Mouse (Mus musculus) lung, embryonic 16.5 days (tissue): ENCODE data around the gene Ube2e3. TPM values are rescaled to one million over a fixed set of nuclear protein-coding genes. Genes with fewer than 3 reads are reported as not detected.
A peak's percentile ranks its signal among the peaks of the same experiment; 100 is the strongest.

ENCODE experiments used
- ATAC-seq: fragments of 200-750 bp; cut with Nextera tagmentation; 2 replicates; pipeline ENCODE4 v1.8.0; 2017; ENCODE audit warnings: low read depth, mild to moderate bottlenecking, moderate library complexity
- H3K27ac ChIP-seq: fragments of 300-500 bp; sonication (generic); 2 replicates; pipeline ENCODE4 v1.5.1; 2014; ENCODE audit warnings: mild to moderate bottlenecking, control low read depth, low read length
- H3K27me3 ChIP-seq: fragments of 300-500 bp; sonication (generic); 2 replicates; pipeline ENCODE4 v1.6.1; 2014; ENCODE audit warnings: low read depth, low read length, mixed read lengths; ENCODE audit not compliant: control insufficient read depth, insufficient read depth
- H3K36me3 ChIP-seq: fragments of 300-500 bp; sonication (generic); 2 replicates; pipeline ENCODE4 v1.6.1; 2014; ENCODE audit warnings: low read length; ENCODE audit not compliant: control insufficient read depth, insufficient read depth
- H3K4me1 ChIP-seq: fragments of 300-500 bp; sonication (generic); replicated peaks from 2 replicates; pipeline ENCODE4 v1.6.1; 2014; ENCODE audit warnings: low read length, mixed read lengths; ENCODE audit not compliant: control insufficient read depth, insufficient read depth
- H3K4me2 ChIP-seq: fragments of 300-500 bp; sonication (generic); 2 replicates; pipeline ENCODE4 v1.6.1; 2014; ENCODE audit warnings: low read depth, low read length, control low read depth
- H3K4me3 ChIP-seq: fragments of 300-500 bp; sonication (generic); 2 replicates; pipeline ENCODE4 v1.5.1; 2014; ENCODE audit warnings: mild to moderate bottlenecking, low read length, control low read depth
- H3K9ac ChIP-seq: fragments of 300-500 bp; sonication (generic); 2 replicates; pipeline ENCODE4 v1.6.1; 2014; ENCODE audit warnings: low read length, control low read depth
- H3K9me3 ChIP-seq: fragments of 300-500 bp; sonication (generic); 2 replicates; pipeline ENCODE4 v1.6.1; 2016; ENCODE audit warnings: low read length; ENCODE audit not compliant: control insufficient read depth
- WGBS: fragments of 180-500 bp; shearing (Covaris S2); extraction: QIAGEN DNeasy Blood & Tissue Kit; methylation state at CpG from one replicate; pipeline ENCODE4 v1.1.7; 2014; 5-methylcytosine and 5-hydroxymethylcytosine counted together
- polyA plus RNA-seq: library from polyadenylated mRNA; unstranded; fragments of >200 nt; fragmentation: Nextera tagmentation; extraction: Ambion mirVana; gene quantifications from 2 replicates; pipeline ENCODE4 v1.2.1, GENCODE M21; 2015

Gene Ube2e3
- polyA plus RNA-seq, 1 experiment from 2014 or later = 157 TPM

GRCm38 (mm10) chr2:78873946-78874345 is 6.0 kb downstream of the Ube2e3 start:
- ATAC-seq = no peak
- Histone ChIP-seq H3K4me3 (0 out of 2 replicates have a peak overlapping the region, but pooled peaks have one; percentile 7), H3K27ac (no peak overlapping the region), H3K4me2 (peak overlapping the region; percentile 33; the same call in 1 of the 2 replicates), H3K36me3 (peaks cover 5% of the 10 kb centered on the region; the same call in 1 of the 2 replicates), H3K9ac (no peak overlapping the region), H3K9me3 (no peaks in the 10 kb centered on the region), H3K4me1 (peaks cover 31% of the 10 kb centered on the region), H3K27me3 (no peaks in the 10 kb centered on the region)
- 31% methylated on average over 2 of the region's 2 CpGs for WGBS

- H3K4me3 ChIP-seq = no peak overlapping the region
Observed at GRCm38 (mm10) chr2:78876002-78876401, 8.1 kb downstream of the Ube2e3 start.

GRCm38 (mm10) chr2:78882068-78882467 is 14.1 kb downstream of the Ube2e3 start:
- WGBS = 82% methylated on average over 1 of the region's 1 CpGs
- no peak overlapping the region for H3K4me2 ChIP-seq
- no peak for ATAC-seq
- no peaks in the 10 kb centered on the region for H3K27me3 ChIP-seq
- H3K4me1 ChIP-seq = peaks cover 9% of the 10 kb centered on the region; the same call in 1 of the 2 replicates
- no peaks in the 10 kb centered on the region for H3K9me3 ChIP-seq
- H3K27ac ChIP-seq = no peak overlapping the region
- no peak overlapping the region for H3K9ac ChIP-seq
- no peaks in the 10 kb centered on the region for H3K36me3 ChIP-seq
- no peak overlapping the region for H3K4me3 ChIP-seq

More at GRCm38 (mm10) chr2:78876002-78876401, 8.1 kb downstream of the Ube2e3 start:
- no peaks in the 10 kb centered on the region for H3K27me3 ChIP-seq
- no peak for ATAC-seq
- no peak overlapping the region for H3K9ac ChIP-seq
- H3K4me1 ChIP-seq = peaks cover 29% of the 10 kb centered on the region
- H3K4me2 ChIP-seq = no peak overlapping the region
- H3K9me3 ChIP-seq = no peaks in the 10 kb centered on the region
- peaks cover 3% of the 10 kb centered on the region; the same call in 1 of the 2 replicates for H3K36me3 ChIP-seq
- no peak overlapping the region for H3K27ac ChIP-seq

- no peak for ATAC-seq
- H3K4me1 ChIP-seq = peaks cover 8% of the 10 kb centered on the region; the same call in 1 of the 2 replicates
- H3K9ac ChIP-seq = no peak overlapping the region
- H3K36me3 ChIP-seq = no peaks in the 10 kb centered on the region
- H3K27ac ChIP-seq = no peak overlapping the region
- no peaks in the 10 kb centered on the region for H3K9me3 ChIP-seq
- H3K4me2 ChIP-seq = no peak overlapping the region
- no peaks in the 10 kb centered on the region for H3K27me3 ChIP-seq
- 88% methylated on average over 3 of the region's 3 CpGs for WGBS
- H3K4me3 ChIP-seq = no peak overlapping the region
Observed at GRCm38 (mm10) chr2:78882743-78883433, 15.0 kb downstream of the Ube2e3 start.

- Histone ChIP-seq H3K27me3 (no peaks in the 10 kb centered on the region), H3K9me3 (no peaks in the 10 kb centered on the region), H3K27ac (no peak overlapping the region), H3K4me2 (no peak overlapping the region), H3K9ac (no peak overlapping the region), H3K4me1 (no peaks in the 10 kb centered on the region; the same call in 1 of the 2 replicates), H3K36me3 (no peaks in the 10 kb centered on the region), H3K4me3 (no peak overlapping the region)
- ATAC-seq = no peak
- WGBS = 72% methylated on average over 2 of the region's 2 CpGs
Observed at GRCm38 (mm10) chr2:78886446-78886845, 18.5 kb downstream of the Ube2e3 start.

GRCm38 (mm10) chr2:78888190-78888589 is 20.3 kb downstream of the Ube2e3 start:
- ATAC-seq = no peak
- Histone ChIP-seq H3K9me3 (no peaks in the 10 kb centered on the region), H3K27ac (no peak overlapping the region), H3K4me1 (no peaks in the 10 kb centered on the region; the same call in 1 of the 2 replicates), H3K27me3 (no peaks in the 10 kb centered on the region), H3K4me2 (no peak overlapping the region), H3K4me3 (no peak overlapping the region), H3K36me3 (no peaks in the 10 kb centered on the region), H3K9ac (no peak overlapping the region)
- whole genome bisulfite sequencing = 21% methylated on average over 3 of the region's 3 CpGs

GRCm38 (mm10) chr2:78895216-78895615 is 27.3 kb downstream of the Ube2e3 start:
- Histone ChIP-seq H3K27ac (no peak overlapping the region), H3K4me2 (no peak overlapping the region), H3K4me3 (no peak overlapping the region), H3K36me3 (no peaks in the 10 kb centered on the region), H3K9ac (no peak overlapping the region), H3K27me3 (no peaks in the 10 kb centered on the region), H3K4me1 (no peaks in the 10 kb centered on the region), H3K9me3 (no peaks in the 10 kb centered on the region)
- 79% methylated on average over 2 of the region's 2 CpGs for WGBS
- ATAC-seq = no peak

- ATAC-seq = no peak
- no peak overlapping the region for H3K9ac ChIP-seq
- no peak overlapping the region for H3K4me3 ChIP-seq
- no peaks in the 10 kb centered on the region for H3K36me3 ChIP-seq
- H3K4me1 ChIP-seq = peaks cover 5% of the 10 kb centered on the region
- no peaks in the 10 kb centered on the region for H3K27me3 ChIP-seq
- WGBS = 25% methylated on average over 3 of the region's 3 CpGs
- H3K4me2 ChIP-seq = no peak overlapping the region
- H3K9me3 ChIP-seq = no peaks in the 10 kb centered on the region
- H3K27ac ChIP-seq = no peak overlapping the region
Observed at GRCm38 (mm10) chr2:78905916-78906315, 38.0 kb downstream of the Ube2e3 start.

GRCm38 (mm10) chr2:78911516-78911915 is 43.6 kb downstream of the Ube2e3 start:
- H3K36me3 ChIP-seq = no peaks in the 10 kb centered on the region
- ATAC-seq = no peak
- H3K27me3 ChIP-seq = no peaks in the 10 kb centered on the region
- no peak overlapping the region for H3K9ac ChIP-seq
- H3K4me3 ChIP-seq = no peak overlapping the region
- H3K4me1 ChIP-seq = no peaks in the 10 kb centered on the region
- no peak overlapping the region for H3K27ac ChIP-seq
- H3K4me2 ChIP-seq = no peak overlapping the region
- no peaks in the 10 kb centered on the region for H3K9me3 ChIP-seq
